Mouse (Mus musculus) mouse embryonic stem cell (cell line): ENCODE measurements around the gene Fam160b1.

Experiments
- in situ Hi-C, 2 experiments: fragments of 300-500 bp; cut with MboI; formaldehyde crosslinking; loops; 1 replicate in 1 of 2; 3 replicates in 1 of 2; pipeline ENCODE4 v1.14.3; 2019 to 2020; ENCODE audit warnings: low sequenced_read_pairs in 2 of 2, low pct_unique_long_range_greater_than_20kb in 1 of 2, mixed read lengths in 1 of 2; ENCODE audit not compliant: unreplicated experiment in 1 of 2

Fam160b1 gene

GRCm38 (mm10) chr19:57360341-57361130 is at the start of gene Fam160b1:
Gene Fam160b1 (plus strand): TSS chr19:57360680.
- in situ Hi-C loops = no loop called here

- in situ Hi-C loops = loop anchor here in 1 of 2 experiments (25.0 kb wide), 1 partner anchor 401 kb away; no protein-coding TSS in a partner anchor
These were observed 47.3 kb upstream of the Fam160b1 start for GRCm38 (mm10) chr19:57313226-57313625.

DNA sequence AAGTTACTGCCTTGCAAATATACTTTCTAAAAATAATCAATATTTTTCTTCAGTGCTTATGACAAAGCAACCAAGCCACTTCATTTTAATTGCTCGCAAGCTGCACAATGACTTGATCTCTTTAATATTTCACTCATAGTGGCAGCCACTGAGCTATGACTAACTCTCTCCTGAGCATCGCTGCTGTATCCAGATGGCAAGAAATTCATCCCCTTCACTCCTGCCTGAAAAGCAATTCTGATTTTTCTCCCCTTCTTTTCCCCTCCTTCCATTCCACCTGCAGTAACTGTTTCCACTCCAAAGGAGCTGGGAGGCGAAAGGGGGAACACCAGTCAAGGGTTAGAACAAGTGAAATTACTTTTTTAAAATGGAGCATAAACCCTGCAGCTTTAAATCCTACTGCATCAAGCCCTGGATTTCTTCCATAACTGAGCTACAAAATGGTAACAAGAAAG is 46.6 kb upstream of the Fam160b1 start:
- in situ Hi-C loops = loop anchor here in 1 of 2 experiments (25.0 kb wide), 1 partner anchor 402 kb away; no protein-coding TSS in a partner anchor

- in situ Hi-C loops = loop anchor here in 1 of 2 experiments (25.0 kb wide), 1 partner anchor 402 kb away; no protein-coding TSS in a partner anchor
These were observed 46.0 kb upstream of the Fam160b1 start, which contains the start of gene Ablim1 for GRCm38 (mm10) chr19:57314346-57315012. Gene Ablim1 (minus strand): TSS chr19:57314919.

DNA sequence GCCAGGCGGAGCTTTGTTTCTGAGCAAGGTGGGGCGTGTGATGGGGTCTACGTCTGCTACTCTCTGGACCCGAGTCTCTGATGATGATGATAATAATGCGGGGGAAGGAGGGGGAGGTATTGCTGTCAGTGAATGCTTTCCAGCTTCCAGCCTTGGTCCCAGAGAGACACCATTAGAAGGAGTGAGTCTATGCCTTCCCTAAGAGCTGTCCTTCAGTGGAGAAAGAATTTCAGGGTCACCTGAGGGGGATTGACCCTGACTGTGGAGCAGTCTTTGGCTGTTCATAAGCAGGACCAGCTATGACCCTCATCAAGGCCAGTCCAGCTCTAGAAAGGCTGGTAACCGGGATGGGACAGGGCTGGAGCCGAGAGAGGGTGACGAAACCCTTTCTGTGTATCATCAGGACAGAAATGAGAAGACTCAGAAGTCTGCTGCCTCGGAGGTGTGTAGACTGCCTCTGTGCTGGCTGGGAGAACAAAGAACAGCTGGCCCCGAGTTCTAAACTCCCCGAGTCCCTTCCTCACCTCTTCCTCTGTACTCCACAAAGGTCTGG is 45.4 kb upstream of the Fam160b1 start:
- in situ Hi-C loops = loop anchor here in 1 of 2 experiments (25.0 kb wide), 1 partner anchor 403 kb away; no protein-coding TSS in a partner anchor

GRCm38 (mm10) chr19:57316597-57316996 is 43.9 kb upstream of the Fam160b1 start:
- in situ Hi-C loops = loop anchor here in 1 of 2 experiments (25.0 kb wide), 1 partner anchor 404 kb away; no protein-coding TSS in a partner anchor

DNA sequence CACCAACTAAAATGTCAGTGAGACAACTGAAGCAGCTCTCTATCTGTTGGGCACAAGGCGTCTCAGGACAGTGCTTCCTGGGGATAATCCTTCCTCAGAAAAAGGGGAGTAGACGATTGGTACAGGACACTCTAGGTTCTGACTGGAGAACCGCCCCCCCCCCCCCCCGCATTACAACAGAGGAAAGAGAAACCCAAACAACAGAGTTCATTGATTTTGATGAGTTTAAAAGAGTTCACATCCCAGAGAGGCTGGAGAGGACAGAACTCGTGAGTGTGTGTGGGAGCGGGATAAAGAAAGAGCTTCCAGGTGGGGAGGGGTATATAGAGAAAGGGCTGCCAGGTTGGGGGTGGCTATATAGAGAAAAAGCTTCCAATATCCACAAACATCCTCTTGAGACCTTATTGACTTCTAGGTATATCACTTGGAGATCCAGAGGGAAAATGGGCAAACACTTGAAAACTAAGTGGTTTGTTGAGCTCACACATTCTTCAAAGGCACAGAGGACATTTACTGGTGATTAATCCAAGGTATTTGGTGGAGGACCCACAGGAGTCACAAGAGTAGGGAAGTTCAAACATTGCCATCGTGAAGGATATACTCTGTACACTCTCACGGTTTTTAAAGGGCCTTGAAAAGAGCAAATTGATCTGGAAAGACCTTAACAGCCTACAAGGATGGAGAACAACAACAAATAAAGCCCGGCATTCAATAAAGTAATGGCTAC is 39.7 kb upstream of the Fam160b1 start:
- in situ Hi-C loops = loop anchor here (5.0 to 25.0 kb wide), 2 partner anchors 159 to 409 kb away; no protein-coding TSS in a partner anchor

GRCm38 (mm10) chr19:57321839-57322238 is 38.6 kb upstream of the Fam160b1 start:
- in situ Hi-C loops = loop anchor here (5.0 to 25.0 kb wide), 2 partner anchors 160 to 410 kb away; no protein-coding TSS in a partner anchor

DNA sequence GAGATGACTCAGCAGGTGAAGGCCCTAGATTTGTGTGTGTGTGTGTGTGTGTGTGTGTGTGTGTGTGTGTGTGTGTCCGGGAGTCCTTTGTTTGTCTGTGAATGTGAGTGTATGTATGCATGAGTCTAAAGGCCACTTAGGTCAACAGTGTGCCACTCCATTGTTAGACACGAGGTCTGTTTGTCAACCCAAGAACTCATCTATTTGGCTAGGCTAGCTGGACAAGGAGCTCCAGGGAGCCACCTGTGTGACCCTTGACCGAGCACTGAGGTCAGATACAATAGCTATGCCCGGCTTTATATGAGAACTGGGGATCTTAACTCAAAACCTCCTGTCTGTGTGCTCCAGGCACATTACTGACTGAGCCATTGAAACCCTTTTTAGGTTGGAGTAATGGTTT is 38.0 kb upstream of the Fam160b1 start:
- in situ Hi-C loops = loop anchor here (5.0 to 25.0 kb wide), 2 partner anchors 160 to 410 kb away; no protein-coding TSS in a partner anchor

DNA sequence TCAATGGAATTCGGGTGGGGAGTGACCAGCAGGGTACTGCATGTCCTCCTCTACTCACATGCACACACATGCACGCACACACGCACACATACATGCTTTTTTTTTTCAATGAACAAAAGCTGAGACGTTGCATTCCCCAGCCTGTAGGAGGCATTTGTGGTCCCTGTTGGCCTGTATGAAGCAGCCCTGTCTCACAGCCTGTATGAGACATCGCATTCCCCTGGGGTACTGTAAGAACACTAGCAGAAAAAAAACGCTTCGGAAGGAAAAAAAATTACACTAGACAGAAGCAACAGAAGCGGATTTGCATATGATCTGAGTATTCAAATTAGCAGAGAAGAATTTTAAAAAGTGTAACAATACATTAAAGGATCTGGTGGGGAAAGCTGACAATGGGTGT is 37.4 kb upstream of the Fam160b1 start:
- in situ Hi-C loops = loop anchor here (5.0 to 25.0 kb wide), 2 partner anchors 161 to 411 kb away; no protein-coding TSS in a partner anchor

- in situ Hi-C loops = no loop called here
These were observed 34.7 kb upstream of the Fam160b1 start for GRCm38 (mm10) chr19:57325748-57326300.

DNA sequence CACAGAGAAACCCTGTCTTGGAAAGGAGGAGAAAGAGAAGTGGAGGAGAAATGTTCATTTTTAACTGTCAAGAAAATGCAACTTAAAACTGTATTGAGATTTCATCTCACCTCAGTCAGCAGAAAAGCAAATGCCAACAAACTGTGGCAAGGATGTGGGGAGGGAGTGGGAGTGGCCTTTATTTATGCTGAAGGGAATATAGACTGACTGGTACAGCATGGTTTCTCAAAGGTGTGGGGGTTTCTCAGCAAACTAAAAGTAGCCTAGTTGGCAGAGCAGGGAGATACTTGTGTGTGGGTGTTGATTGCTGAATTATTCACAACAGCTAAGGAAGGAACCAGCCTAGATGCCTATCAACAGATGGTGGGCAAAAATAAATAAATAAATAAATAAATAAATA is 32.8 kb upstream of the Fam160b1 start:
- in situ Hi-C loops = no loop called here

DNA sequence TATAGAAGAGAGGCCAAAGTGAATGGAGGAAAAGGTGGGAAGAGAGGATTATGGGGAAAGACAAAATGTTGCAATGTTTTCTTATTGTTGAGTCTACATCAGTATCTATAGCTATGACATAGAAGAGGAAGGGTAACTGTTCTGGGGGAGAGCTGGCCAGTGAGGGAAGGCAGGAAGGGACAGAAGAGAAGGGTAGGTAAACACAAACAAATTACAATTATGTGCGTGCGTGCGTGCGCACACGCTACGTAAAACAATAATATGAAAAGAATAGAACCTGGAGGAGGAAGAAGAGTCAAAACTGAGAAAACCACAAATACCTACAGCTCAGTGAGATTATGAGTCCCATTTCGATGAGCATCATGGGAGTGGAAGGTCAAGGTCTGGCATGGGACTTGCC is 32.2 kb upstream of the Fam160b1 start:
- in situ Hi-C loops = no loop called here

- in situ Hi-C loops = no loop called here
These were observed 31.7 kb upstream of the Fam160b1 start for GRCm38 (mm10) chr19:57328792-57329191.

GRCm38 (mm10) chr19:57330309-57330708 is 30.2 kb upstream of the Fam160b1 start:
- in situ Hi-C loops = no loop called here

- in situ Hi-C loops = no loop called here
These were observed 29.2 kb upstream of the Fam160b1 start for GRCm38 (mm10) chr19:57331237-57331636.

- in situ Hi-C loops = no loop called here
These were observed 27.1 kb upstream of the Fam160b1 start for GRCm38 (mm10) chr19:57333356-57333755.

DNA sequence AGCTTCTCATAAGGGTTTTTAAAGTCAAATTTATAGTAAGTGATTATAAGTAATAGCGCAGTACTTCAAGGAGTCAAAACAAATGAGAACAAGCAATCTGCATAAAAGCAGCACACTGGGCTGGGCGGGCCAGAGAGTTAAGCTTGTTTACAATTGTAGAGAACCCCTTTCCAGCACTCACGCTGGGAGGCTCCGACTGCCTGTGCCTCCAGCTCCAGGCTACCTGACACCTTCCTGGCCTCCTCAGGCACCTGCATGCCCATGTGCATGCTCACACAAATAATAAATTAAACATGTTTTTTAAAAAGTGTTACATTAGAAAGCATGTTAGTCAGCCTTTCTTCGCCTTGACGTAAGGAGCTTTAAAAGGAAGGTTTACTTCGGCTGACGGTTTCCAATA is 25.3 kb upstream of the Fam160b1 start:
- in situ Hi-C loops = no loop called here
